Mouse (Mus musculus): ENCODE measurements around the gene Trib2.

Gene Trib2

DNA sequence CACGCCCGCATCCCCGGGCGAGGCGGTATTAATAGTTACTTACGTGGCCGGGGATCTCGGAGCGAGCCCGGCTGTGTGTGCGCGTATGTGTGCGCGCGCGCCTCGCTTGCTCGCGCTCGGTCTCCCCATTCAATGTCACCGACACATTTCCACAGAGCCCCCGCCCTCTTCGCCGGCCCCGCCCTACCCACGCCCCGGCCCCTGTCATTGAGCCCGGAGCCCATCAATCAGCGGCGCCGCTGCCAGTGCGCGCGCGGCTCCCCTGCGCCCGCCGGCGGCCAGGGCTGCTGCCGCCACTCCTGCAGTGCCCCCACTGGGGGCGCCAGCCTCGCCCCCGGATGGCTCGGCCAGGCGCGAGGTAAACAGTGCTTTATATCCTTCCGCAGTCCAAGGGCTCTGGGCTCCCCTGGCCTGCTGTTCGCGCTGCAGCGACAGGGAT, at the start of gene Trib2:
Trib2 (minus strand) TSS at position 183 of the 439 bp plus-strand sequence.
- peak; percentile 62 for DNase-seq (ENCODE audit: low read depth)

DNA sequence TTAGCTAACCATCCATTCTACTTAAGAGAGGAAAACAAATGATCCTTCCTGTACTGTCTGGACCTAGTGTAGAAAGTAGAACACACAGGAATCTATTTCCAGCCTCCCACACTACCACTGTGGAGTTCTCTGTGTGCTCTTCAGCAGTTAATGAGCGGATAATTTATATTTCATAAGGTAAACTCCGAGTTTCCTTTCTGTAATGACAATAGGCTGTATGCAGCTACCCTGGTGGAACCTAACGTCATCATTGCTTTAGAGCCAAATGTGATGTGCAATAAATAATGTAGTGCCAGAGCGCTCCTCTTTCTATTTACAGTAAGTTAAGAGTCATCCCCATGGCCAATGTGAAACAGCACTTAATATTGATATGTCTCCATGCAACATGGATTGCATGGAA, 41.3 kb upstream of the Trib2 start:
- no peak for DNase-seq (ENCODE audit: low read depth)

DNA sequence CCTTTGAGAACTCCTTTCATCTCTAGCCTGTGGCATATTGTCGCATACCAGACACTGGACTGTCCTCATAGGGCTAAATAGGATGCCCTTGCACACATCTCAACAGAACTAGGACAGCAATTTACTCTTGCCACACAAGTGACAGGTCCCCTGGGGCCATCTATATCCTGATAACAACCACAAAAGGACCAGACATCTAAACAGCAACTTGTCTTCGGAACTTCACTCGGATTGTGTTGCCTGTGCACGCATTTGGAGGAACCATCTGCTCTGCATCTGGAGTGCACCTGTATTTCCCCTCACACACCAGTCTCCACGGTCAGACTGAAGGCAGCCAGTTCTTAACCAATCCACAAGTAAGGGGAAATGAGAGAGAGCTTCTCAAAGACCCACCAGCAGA, 39.2 kb upstream of the Trib2 start:
- no peak for DNase-seq (ENCODE audit: low read depth)

DNA sequence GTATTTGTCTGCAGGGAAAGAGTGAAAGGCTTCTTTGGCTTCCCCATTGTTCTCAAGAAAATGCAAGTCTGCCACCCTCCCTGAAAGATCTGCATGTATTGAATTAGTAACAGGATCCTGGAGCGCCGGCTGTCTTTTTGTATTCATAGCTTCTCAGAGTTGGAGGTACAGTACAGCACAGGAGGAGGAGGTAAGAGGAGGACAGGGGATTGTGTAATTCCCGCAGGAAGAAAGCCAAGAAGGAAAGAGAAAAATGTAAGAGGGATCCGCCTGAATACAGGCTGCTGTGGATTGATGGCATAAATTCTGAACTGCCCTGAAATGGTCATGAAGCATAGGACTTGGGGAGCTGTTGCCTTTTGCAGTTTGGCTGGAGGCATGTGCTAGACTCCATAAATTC, 36.1 kb upstream of the Trib2 start:
- no peak for DNase-seq (ENCODE audit: low read depth)

DNA sequence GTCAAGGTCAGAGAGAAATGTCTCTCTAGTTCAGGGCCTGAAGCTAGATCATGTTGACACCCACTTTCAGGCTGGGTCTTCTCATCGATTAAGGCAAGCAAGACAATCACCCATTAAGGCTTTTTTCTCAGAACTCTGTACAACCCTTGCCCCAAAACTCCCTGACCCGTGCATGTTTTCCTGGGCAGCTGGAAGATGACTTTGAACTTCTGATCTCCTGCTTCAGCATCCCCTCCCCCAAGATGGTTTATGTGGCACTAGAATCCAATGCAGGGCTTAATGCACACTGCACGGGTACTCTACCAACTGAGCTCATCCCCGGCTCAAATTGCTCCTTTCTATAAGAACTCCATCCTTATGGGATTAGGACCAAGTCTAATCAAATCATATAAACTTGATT, 35.3 kb upstream of the Trib2 start:
- no peak for DNase-seq (ENCODE audit: low read depth)

DNA sequence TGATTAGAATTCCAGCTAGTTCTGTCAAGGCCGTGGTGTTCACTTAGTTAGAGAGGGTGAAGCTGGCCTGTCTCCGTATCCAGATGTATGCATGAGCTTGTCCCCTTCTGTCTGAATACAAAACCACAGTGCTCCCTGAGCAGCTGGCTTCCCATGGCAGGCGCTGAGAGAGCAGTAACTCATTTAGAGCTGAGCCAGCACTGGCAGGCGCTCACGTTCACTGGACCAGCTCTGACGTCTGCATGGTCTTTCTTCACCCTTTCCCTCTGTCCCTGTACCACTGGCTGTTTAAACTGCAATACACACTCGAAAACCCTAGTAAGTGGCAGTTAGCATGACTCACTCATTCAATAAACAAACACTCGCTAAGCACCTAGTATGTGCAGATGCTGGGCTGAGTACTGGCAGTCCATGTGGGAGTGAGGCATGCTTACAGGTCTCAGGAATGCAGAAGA, 33.7 kb upstream of the Trib2 start:
- no peak for DNase-seq (ENCODE audit: low read depth)

DNA sequence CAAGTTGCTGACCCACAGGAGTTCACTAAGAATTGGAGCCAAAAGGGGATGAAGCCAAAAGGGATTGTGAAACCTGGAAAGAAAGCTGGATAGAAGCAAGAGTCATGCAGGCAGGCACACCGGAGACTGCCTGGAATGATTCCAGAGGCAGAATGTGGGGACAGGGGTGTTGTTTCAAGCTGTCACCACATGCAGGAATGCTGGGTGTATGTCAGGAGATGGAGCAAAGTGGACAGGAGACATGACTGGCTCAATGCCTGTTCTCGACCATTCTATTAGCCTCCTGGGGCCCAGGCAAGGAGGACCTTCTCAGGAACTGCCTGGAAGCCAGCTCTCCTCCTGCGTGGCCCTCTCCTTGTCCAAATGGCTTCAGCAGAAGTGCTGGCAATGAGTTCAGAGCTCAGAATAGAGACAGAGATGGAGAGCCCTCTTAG, 33.2 kb upstream of the Trib2 start:
- DNase-seq (ENCODE audit: low read depth), result no peak

DNA sequence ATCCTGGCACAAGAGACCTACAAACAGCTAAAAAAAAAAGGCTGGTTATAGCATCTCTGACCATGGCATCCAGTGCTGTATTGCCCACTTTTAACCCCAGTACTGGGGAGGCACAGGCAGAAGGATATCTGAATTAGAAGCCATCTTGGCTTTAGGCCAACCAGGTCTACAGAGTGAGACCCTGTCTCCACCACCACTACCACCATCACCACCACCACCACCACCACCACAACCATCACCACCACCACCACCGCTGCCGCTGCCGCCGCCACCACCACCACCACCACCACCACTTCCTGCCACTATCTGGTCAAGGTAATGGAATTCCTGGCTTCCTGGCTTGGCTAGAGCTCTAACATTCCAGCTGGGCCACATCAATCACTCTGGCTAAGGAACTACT, 31.7 kb upstream of the Trib2 start:
- no peak for DNase-seq (ENCODE audit: low read depth)

DNA sequence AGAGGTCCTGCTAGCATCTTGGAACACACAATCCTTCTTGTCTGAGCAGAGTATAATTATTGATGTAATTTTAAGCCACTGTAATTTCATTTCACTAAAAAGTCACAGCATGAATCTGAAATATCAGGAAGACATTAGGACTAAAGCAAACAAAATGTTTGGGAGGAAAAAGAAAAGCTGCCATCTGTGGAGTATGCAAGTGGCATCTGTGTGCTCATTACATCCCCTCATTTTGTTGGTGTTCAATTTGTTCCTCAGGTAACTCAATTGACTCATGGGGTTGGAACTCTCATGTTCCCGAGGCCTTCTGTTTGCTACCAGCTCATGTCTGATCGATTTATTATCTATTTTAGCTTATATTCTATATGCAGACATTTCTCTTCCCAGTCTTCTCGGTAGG, 28.0 kb upstream of the Trib2 start:
- no peak for DNase-seq (ENCODE audit: low read depth)

DNA sequence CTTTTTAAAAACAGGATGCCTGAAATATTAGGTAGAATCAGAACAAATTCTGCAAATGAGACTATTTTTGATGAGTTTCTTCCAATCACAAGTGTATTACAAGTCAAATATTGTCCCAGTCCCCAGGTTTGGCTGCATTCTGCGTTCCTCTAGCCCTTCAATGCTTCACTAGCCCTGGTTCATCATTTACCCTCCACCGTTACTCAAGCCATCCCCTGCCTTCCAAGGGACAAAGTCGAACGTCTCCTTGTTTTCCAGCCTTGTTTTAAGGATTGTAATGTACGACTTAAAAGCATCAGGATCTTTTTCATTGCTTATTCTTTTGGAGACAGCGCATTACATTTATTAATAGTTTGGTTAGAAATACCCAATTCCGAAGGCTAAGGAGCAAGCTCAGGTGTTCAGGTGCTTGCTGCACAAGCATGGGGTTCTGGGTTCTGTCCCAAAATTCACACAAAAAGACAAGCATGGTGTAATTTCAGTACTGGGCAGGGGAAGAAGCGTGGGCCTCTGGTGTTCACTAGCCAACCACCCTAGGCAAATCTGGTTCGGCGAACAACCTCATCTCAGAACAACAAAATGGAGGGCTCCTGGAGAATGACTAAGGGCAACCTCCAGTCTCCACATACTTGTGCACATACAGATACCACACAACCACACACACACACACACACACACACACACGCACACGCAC, 24.3 kb upstream of the Trib2 start:
- DNase-seq (ENCODE audit: low read depth), result no peak

DNA sequence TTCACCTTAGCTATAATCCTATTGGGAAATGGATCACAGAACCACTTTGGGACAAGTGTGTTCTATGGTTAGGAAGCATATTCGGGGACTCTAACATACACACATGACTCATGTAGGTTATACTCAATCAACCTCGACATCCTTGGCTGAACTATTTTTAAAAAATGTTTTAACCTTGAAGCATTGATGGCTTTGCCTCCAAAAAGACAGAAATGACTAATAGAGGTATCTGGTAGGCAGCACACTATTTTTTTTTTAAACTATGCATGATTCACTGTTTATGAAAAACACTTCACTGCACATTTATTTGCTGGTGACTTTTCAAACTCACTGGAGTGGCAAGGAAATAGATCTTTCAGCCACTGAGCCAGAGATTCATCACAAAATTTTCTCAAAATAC, 21.5 kb upstream of the Trib2 start:
- DNase-seq (ENCODE audit: low read depth), result no peak

DNA sequence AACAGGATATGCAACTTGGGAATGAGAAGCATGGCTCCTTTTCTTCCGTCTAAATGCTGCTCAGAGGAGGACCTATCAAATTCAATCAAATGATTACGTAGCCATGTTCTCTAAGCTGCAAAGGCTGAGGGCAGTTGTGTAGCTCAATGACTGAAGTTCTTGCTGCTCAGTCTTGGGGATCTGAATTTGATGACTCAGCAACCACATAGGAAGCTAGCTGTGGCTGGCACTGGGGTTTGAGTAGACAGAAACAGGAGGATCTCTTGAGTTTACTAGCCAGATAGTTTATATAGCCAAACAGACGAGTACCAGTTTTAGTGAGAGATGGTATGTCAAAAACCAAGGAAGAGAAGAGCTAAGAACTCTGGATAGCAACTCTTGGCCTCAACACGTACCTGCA, 20.8 kb upstream of the Trib2 start:
- DNase-seq (ENCODE audit: low read depth), result no peak

DNA sequence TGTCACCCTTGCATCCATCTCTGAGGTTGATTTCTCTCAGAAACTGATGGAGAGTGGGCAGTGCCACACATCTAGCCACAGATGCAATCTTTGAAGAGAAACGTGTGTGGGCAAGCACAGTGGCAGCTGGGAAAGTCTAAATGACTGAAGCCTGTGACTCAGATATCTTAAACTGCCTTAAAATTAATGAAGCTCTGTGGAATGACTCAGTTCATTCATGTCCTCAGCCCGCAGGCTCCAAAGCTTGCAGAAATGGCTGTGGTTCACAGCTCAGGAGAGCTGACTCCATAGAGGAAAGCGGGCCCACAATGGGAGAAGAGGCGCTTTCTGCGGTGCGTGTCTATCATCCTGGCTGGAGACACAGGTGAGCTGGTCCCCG, 15.9 kb upstream of the Trib2 start:
- no peak for DNase-seq (ENCODE audit: low read depth)

DNA sequence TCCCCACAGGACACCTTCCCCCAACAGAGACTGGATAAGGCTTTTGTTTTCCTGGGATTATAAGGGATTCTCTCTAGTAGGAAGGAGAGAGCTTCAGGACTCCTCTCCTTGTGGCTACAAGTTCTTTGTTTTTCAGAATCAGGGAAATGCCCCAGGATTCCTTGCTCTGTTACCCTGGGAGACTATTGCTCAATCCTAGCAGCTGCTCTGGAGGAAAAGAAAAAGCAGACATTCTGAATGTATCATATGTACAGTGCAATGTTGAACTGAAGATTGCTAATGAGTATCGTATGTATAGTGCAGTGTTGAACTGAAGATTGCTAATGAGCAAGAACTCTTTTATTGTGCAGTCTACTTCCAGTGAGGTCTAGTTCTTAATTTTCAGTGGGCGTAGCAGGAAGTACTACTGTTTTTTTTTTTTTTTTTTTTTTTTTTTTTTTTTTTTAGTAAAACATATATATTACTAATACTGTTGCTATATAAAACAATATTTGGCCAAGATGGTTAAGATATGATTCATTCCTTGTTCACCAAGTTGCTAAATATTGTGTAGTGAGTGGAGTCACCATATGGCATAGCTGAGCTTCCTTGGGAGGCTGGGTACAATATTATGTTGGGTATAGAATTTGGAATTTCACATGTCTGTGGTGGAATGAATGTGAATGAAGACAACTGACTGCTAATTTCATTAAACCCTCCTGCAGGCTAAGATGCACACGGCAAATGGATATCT, 15.4 kb upstream of the Trib2 start:
- no peak for DNase-seq (ENCODE audit: low read depth)

DNA sequence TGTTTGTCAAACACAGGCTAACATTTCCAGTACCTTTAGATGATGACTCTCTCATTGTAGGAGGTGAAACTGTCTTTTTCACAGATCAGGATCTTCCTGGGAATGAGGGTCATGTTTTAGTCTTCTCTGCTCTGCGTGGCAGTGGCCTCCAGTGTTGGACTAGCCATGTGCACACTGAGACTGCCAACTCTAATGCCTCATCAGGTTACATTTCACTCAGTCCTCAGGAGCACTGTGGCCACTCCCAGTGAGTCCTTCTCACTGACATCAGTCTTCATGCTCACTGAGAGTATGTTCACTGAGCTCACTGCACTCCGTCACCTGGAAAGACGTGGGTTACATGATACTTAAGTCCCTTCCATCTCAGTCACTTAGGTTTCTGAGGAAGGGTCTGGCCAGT, 14.0 kb upstream of the Trib2 start:
- no peak for DNase-seq (ENCODE audit: low read depth)

DNA sequence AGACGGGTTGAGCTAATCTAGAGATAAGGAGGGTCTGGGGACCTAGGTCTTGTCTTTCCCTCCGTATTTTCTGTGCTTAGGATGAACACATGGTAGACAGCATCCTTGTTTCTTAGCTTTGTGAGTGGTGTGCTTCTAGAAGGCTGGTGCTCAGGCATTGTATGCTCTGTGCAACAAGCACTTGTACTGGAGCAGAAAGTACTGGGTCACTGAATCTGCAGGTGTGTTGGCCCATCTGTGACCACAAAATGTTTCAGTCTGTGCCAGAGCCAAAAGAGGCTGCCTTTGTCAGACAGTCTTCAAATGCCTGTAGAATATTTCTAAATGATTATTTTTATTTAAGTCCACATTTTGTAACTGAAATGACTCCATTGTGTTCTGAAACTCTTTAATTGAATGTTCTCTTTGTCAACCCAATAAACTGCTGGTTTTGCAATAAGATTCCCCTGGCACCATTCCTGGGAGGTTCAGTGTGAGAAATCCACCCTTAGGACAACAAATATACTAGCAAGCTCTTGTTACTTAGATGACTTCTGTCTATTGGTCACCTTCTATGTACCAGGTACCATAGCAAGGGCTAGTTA, 12.2 kb upstream of the Trib2 start:
- no peak for DNase-seq (ENCODE audit: low read depth)

DNA sequence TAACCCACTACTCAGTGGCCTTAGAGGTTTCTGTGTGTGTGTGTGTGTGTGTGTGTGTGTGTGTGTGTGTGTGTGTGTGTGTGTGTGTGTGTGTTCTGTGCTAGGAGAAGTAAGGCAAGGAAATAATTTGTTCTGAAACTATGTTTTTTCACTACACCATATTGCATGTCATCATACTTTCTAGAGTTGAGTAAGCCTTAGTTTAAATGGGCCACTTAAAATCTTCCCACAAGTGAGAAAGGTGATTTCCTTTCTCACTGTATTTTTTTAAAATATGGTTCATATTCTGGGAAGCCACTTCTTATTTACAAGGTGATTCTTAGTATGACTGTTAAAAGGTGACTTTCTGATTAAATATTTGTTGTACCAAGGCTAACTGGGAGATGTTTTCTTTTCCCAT, 4.3 kb upstream of the Trib2 start:
- DNase-seq (ENCODE audit: low read depth), result no peak

DNA sequence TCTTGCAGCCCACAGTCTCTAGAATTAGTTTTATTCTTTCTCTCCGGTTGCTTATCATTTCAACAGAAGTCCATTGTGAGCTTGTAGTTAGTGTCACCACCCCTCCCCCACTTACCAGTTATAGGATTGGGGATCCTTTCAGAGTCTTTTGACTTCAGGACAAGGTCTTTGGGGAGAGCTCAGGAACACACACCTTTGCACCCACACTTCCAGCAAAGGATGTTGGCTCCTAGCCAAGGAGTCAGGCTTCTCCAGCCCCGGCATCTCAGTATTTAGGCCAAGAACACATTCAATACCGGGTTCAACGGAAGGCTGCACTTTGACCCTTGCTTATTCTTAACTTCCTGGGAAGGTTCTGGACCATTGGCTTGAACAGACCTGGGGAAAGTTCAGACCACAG, 643 bp upstream of the Trib2 start:
- no peak for DNase-seq (ENCODE audit: low read depth)

DNA sequence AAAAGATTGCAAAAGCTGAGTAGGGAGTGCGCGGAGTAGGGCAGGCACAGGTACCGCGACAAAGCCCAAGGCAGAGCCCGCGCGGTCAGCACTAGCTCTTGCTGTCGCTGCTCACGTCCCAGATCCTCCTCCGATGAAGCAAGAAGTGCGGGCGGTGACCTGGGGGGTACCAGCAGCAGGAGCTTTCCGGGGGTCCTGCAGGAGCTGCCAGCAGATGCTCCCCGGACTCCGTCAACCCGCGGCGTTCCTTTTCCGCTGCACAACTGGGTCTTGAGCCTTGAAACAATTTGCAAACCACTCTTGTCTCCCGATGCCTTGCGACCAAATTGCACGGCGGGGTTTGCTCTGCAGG, 492 bp downstream of the Trib2 start:
- DNase-seq (ENCODE audit: low read depth), result no peak

DNA sequence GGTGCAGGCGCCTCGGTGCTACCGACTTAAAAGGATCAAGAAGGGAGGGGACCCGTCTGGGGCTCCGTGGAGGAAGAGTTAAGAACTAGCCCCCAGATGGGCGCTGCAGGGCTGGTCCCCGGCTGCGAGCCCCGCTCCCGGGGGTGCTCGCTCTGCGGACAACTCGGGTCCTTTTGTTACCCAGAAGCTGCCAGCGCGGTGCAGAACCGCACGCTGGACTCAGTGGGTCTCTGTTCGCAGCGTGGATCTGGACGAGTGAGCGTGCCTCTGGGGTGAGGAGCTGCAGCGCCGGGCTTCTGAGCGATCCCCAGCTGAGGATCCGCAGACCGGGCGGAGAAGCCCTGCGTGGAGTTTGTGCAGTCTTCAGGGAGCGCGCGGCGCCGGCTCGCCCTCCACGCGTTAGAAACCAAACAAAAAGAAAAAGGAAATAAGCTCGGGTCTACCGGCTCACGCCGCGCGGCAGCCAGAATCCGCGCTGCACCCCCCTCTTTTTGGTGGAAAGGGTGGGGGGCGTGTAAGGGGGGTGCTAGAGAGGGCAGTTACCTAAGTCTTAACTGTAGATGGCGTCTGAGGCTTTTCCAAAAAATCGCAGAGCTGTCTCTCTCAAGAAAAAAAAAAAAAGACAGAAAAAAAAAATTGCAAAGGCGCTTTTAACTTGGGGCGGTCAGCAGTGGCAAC, 1.0 kb downstream of the Trib2 start:
- DNase-seq (ENCODE audit: low read depth), result no peak

DNA sequence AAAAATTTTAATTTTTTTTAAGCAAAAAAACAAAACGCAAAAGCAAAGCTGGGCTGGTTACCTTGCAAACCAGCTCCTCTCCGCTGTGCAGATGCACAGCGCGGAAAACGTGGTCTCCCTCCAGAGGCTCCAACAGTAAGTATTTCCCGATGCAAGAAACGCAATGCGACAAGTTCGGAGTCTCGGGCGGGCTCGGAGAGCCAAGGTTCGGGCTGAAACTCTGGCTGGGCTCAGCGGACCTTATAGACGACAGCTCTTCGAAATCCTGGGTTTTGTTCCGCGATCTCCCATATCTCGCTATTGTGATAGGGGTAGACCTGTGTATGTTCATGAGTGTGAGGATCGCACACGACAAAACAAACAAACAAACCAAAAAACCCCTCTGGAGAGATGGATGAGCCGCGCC, 1.5 kb downstream of the Trib2 start:
- DNase-seq (ENCODE audit: low read depth), result no peak

DNA sequence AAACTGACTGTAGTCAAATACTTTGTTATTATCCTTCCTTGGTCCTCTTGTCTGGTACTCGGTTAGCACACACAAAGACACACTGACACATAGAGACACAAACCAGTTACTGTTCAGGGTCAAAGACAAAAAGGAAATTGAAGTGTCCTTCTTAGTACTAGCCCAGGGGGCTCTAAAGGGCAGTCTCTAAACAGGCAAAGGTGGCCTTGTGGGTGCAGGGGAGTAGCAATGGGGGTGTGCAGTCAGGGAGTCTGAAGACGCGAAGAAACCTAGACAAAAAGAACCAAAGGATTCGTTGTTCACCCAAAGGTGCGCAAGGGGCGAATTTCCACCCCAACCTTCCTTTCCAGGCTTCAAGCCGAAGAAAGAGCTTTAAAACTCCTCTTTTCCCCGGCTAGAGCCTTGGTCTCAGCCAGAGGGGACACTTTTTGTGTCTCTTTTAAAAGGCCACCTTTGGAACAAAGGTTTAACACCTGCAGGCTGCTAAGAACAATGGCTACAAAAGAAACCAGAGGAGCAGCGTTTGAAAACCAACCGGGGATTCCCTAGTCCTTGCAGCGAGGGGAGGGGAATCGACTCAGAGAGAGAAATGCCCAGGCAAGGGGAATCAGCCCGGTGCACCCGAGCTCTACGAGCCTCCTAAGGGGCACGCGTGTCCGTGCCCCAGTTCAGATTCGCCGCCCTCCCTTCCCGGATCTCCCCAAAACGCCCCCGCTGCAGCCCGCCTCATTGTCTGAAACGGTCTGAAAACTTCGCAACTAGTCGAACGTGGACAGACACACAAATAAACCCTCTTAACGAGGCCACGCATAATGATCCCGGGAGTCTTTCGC, 2.3 kb downstream of the Trib2 start:
- no peak for DNase-seq (ENCODE audit: low read depth)

Measured in c-Kit-positive CD71-negative TER-119-negative erythroid progenitor cells, embryonic 14.5 days (primary cell).